Mouse (Mus musculus): ENCODE measurements around the gene Gm13279. TPM values are rescaled to one million over a fixed set of nuclear protein-coding genes. Genes with fewer than 3 reads are reported as not detected.

Gene Gm13279
- total and polyA plus RNA-seq, 2 experiments = not detected

GRCm38 (mm10) chr4:88838828-88839227 lies 41.6 kb downstream of the Gm13279 start:
- Histone ChIP-seq H3K4me3 (ENCODE audit: insufficient read depth, low read depth, low read length) (no peak overlapping the region), H3K4me1 (ENCODE audit: control insufficient read depth, insufficient read depth, low read length) (no peaks in the 10 kb centered on the region), H3K79me2 (ENCODE audit: control insufficient read depth, insufficient read depth, low read length) (no peaks in the 10 kb centered on the region), H3K9ac (ENCODE audit: low read depth, low read length) (no peak overlapping the region), H3K36me3 (ENCODE audit: control insufficient read depth, insufficient read depth, low read length) (no peaks in the 10 kb centered on the region), H3K27me3 (ENCODE audit: control insufficient read depth, insufficient read depth, low read length) (no peaks in the 10 kb centered on the region), H3K27ac (replicated peaks; ENCODE audit: insufficient read depth, low read depth, low read length) (no peak overlapping the region)
- DNase-seq (ENCODE audit: extremely low read depth, low read depth, low spot score) = peak; percentile 7
- WGBS = 38% methylated on average over 3 of the region's 3 CpGs
- TF ChIP-seq CTCF (IDR thresholded peaks at IDR 0.05; ENCODE audit: low read depth, low read length) = no peak
- TF ChIP-seq POLR2A (IDR thresholded peaks at IDR 0.05; ENCODE audit: extremely low read depth, insufficient read depth, low read length) = no peak

- Histone ChIP-seq H3K27me3 (ENCODE audit: control insufficient read depth, insufficient read depth, low read length) (no peaks in the 10 kb centered on the region), H3K4me3 (ENCODE audit: insufficient read depth, low read depth, low read length) (no peak overlapping the region), H3K27ac (replicated peaks; ENCODE audit: insufficient read depth, low read depth, low read length) (no peak overlapping the region), H3K36me3 (ENCODE audit: control insufficient read depth, insufficient read depth, low read length) (no peaks in the 10 kb centered on the region), H3K9ac (ENCODE audit: low read depth, low read length) (no peak overlapping the region), H3K79me2 (ENCODE audit: control insufficient read depth, insufficient read depth, low read length) (no peaks in the 10 kb centered on the region), H3K4me1 (ENCODE audit: control insufficient read depth, insufficient read depth, low read length) (no peaks in the 10 kb centered on the region)
- DNase-seq (ENCODE audit: extremely low read depth, low read depth, low spot score) = no peak
- 66% methylated on average over 3 of the region's 3 CpGs for WGBS
- TF ChIP-seq POLR2A (IDR thresholded peaks at IDR 0.05; ENCODE audit: extremely low read depth, insufficient read depth, low read length) = no peak
- TF ChIP-seq CTCF (IDR thresholded peaks at IDR 0.05; ENCODE audit: low read depth, low read length) = no peak
Observed at GRCm38 (mm10) chr4:88840058-88840457, 42.9 kb downstream of the Gm13279 start.

GRCm38 (mm10) chr4:88841438-88841911 lies 44.3 kb downstream of the Gm13279 start, which contains the start of gene Ifna4:
TSS of gene Ifna4 (plus strand) at chr4:88841861.
- H3K4me1 ChIP-seq (ENCODE audit: control insufficient read depth, insufficient read depth, low read length) = no peaks in the 10 kb centered on the region
- TF ChIP-seq CTCF (IDR thresholded peaks at IDR 0.05; ENCODE audit: low read depth, low read length) (no peak), POLR2A (IDR thresholded peaks at IDR 0.05; ENCODE audit: extremely low read depth, insufficient read depth, low read length) (no peak)
- no peak for DNase-seq (ENCODE audit: extremely low read depth, low read depth, low spot score)
- no peaks in the 10 kb centered on the region for H3K36me3 ChIP-seq (ENCODE audit: control insufficient read depth, insufficient read depth, low read length)
- no peak within 1 kb of the TSS for H3K9ac ChIP-seq (ENCODE audit: low read depth, low read length)
- H3K79me2 ChIP-seq (ENCODE audit: control insufficient read depth, insufficient read depth, low read length) = no peaks in the 10 kb centered on the region
- no peaks in the 10 kb centered on the region for H3K27me3 ChIP-seq (ENCODE audit: control insufficient read depth, insufficient read depth, low read length)
- no peak within 1 kb of the TSS for H3K27ac ChIP-seq (replicated peaks; ENCODE audit: insufficient read depth, low read depth, low read length)
- no peak within 1 kb of the TSS for H3K4me3 ChIP-seq (ENCODE audit: insufficient read depth, low read depth, low read length)
- WGBS = 49% methylated on average over 2 of the region's 2 CpGs

- Histone ChIP-seq H3K4me1 (ENCODE audit: control insufficient read depth, insufficient read depth, low read length) (no peaks in the 10 kb centered on the region), H3K79me2 (ENCODE audit: control insufficient read depth, insufficient read depth, low read length) (no peaks in the 10 kb centered on the region), H3K27ac (replicated peaks; ENCODE audit: insufficient read depth, low read depth, low read length) (no peak overlapping the region), H3K27me3 (ENCODE audit: control insufficient read depth, insufficient read depth, low read length) (no peaks in the 10 kb centered on the region), H3K9ac (ENCODE audit: low read depth, low read length) (no peak overlapping the region), H3K36me3 (ENCODE audit: control insufficient read depth, insufficient read depth, low read length) (no peaks in the 10 kb centered on the region), H3K4me3 (ENCODE audit: insufficient read depth, low read depth, low read length) (no peak overlapping the region)
- peak; percentile 19 for DNase-seq (ENCODE audit: extremely low read depth, low read depth, low spot score)
- WGBS = 38% methylated on average over 2 of the region's 2 CpGs
- TF ChIP-seq POLR2A (IDR thresholded peaks at IDR 0.05; ENCODE audit: extremely low read depth, insufficient read depth, low read length) = no peak
- TF ChIP-seq CTCF (IDR thresholded peaks at IDR 0.05; ENCODE audit: low read depth, low read length) = no peak
Observed at GRCm38 (mm10) chr4:88845334-88845733, 48.1 kb downstream of the Gm13279 start.

Other genes starting within 250 kb of the Gm13279 start
Only the 30 nearest of the 31 such genes appear.
- not detected in 2 replicates for gene Ifna14, start 225.6 kb upstream of the Gm13279 start, total RNA-seq (2014; rRNA removed)
- not detected in 2 replicates for gene Ifna14, start 225.6 kb upstream of the Gm13279 start, polyA plus RNA-seq (2012; rRNA removed)
- gene Ifna9, start 205.0 kb upstream of the Gm13279 start, total RNA-seq (2014; rRNA removed) = not detected in 2 replicates
- not detected in 2 replicates for gene Ifna9, start 205.0 kb upstream of the Gm13279 start, polyA plus RNA-seq (2012; rRNA removed)
- not detected in 2 replicates for gene Ifna12, start 194.0 kb upstream of the Gm13279 start, total RNA-seq (2014; rRNA removed)
- gene Ifna12, start 194.0 kb upstream of the Gm13279 start, polyA plus RNA-seq (2012; rRNA removed) = not detected in 2 replicates
- gene C87499, start 163.0 kb upstream of the Gm13279 start, total RNA-seq (2014; rRNA removed) = not detected in 2 replicates
- not detected in 2 replicates for gene C87499, start 163.0 kb upstream of the Gm13279 start, polyA plus RNA-seq (2012; rRNA removed)
- not detected in 2 replicates for gene Ifna13, start 152.9 kb upstream of the Gm13279 start, total RNA-seq (2014; rRNA removed)
- not detected in 2 replicates for gene Ifna13, start 152.9 kb upstream of the Gm13279 start, polyA plus RNA-seq (2012; rRNA removed)
- gene Ifna16, start 120.5 kb upstream of the Gm13279 start, total RNA-seq (2014; rRNA removed) = not detected in 2 replicates
- gene Ifna16, start 120.5 kb upstream of the Gm13279 start, polyA plus RNA-seq (2012; rRNA removed) = not detected in 2 replicates
- not detected in 2 replicates for gene Ifna2, start 113.5 kb upstream of the Gm13279 start, total RNA-seq (2014; rRNA removed)
- not detected in 2 replicates for gene Ifna2, start 113.5 kb upstream of the Gm13279 start, polyA plus RNA-seq (2012; rRNA removed)
- not detected in 2 replicates for gene Ifnab, start 106.0 kb upstream of the Gm13279 start, total RNA-seq (2014; rRNA removed)
- not detected in 2 replicates for gene Ifnab, start 106.0 kb upstream of the Gm13279 start, polyA plus RNA-seq (2012; rRNA removed)
- gene Gm26566, start 75.6 kb upstream of the Gm13279 start, total RNA-seq (2014; rRNA removed) = 0.18 TPM in 1 of 2 replicates, not detected in the other
- gene Gm26566, start 75.6 kb upstream of the Gm13279 start, polyA plus RNA-seq (2012; rRNA removed) = not detected in 2 replicates
- 60.3 and 68.1 TPM in 2 replicates for gene Klhl9, start 74.9 kb upstream of the Gm13279 start, total RNA-seq (2014; rRNA removed)
- 9.8 and 10.2 TPM in 2 replicates for gene Klhl9, start 74.9 kb upstream of the Gm13279 start, polyA plus RNA-seq (2012; rRNA removed)
- not detected in 2 replicates for gene Gm13271, start 42.5 kb upstream of the Gm13279 start, total RNA-seq (2014; rRNA removed)
- gene Gm13271, start 42.5 kb upstream of the Gm13279 start, polyA plus RNA-seq (2012; rRNA removed) = not detected in 2 replicates
- gene Gm13283, start 37.3 kb upstream of the Gm13279 start, total RNA-seq (2014; rRNA removed) = not detected in 2 replicates
- not detected in 2 replicates for gene Gm13283, start 37.3 kb upstream of the Gm13279 start, polyA plus RNA-seq (2012; rRNA removed)
- gene Gm13290, start 23.6 kb upstream of the Gm13279 start, total RNA-seq (2014; rRNA removed) = not detected in 2 replicates
- not detected in 2 replicates for gene Gm13290, start 23.6 kb upstream of the Gm13279 start, polyA plus RNA-seq (2012; rRNA removed)
- gene Gm13289, start 20.5 kb upstream of the Gm13279 start, total RNA-seq (2014; rRNA removed) = not detected in 2 replicates
- gene Gm13289, start 20.5 kb upstream of the Gm13279 start, polyA plus RNA-seq (2012; rRNA removed) = not detected in 2 replicates
- gene Gm13272, start 17.5 kb upstream of the Gm13279 start, total RNA-seq (2014; rRNA removed) = not detected in 2 replicates
- not detected in 2 replicates for gene Gm13272, start 17.5 kb upstream of the Gm13279 start, polyA plus RNA-seq (2012; rRNA removed)
- not detected in 2 replicates for gene Ifnz, start 15.3 kb upstream of the Gm13279 start, total RNA-seq (2014; rRNA removed)
- gene Ifnz, start 15.3 kb upstream of the Gm13279 start, polyA plus RNA-seq (2012; rRNA removed) = not detected in 2 replicates
- not detected in 2 replicates for gene Gm13276, start 11.7 kb upstream of the Gm13279 start, total RNA-seq (2014; rRNA removed)
- not detected in 2 replicates for gene Gm13276, start 11.7 kb upstream of the Gm13279 start, polyA plus RNA-seq (2012; rRNA removed)
- not detected in 2 replicates for gene Gm13277, start 8.8 kb upstream of the Gm13279 start, total RNA-seq (2014; rRNA removed)
- gene Gm13277, start 8.8 kb upstream of the Gm13279 start, polyA plus RNA-seq (2012; rRNA removed) = not detected in 2 replicates
- not detected in 2 replicates for gene Gm13278, start 5.8 kb upstream of the Gm13279 start, total RNA-seq (2014; rRNA removed)
- gene Gm13278, start 5.8 kb upstream of the Gm13279 start, polyA plus RNA-seq (2012; rRNA removed) = not detected in 2 replicates
- gene Gm13275, start 2.9 kb upstream of the Gm13279 start, total RNA-seq (2014; rRNA removed) = not detected in 2 replicates
- gene Gm13275, start 2.9 kb upstream of the Gm13279 start, polyA plus RNA-seq (2012; rRNA removed) = not detected in 2 replicates
- not detected in 2 replicates for gene Gm13285, start 2.3 kb downstream of the Gm13279 start, total RNA-seq (2014; rRNA removed)
- gene Gm13285, start 2.3 kb downstream of the Gm13279 start, polyA plus RNA-seq (2012; rRNA removed) = not detected in 2 replicates
- gene Gm13287, start 5.9 kb downstream of the Gm13279 start, total RNA-seq (2014; rRNA removed) = not detected in 2 replicates
- not detected in 2 replicates for gene Gm13287, start 5.9 kb downstream of the Gm13279 start, polyA plus RNA-seq (2012; rRNA removed)
- not detected in 2 replicates for gene Gm13288, start 8.1 kb downstream of the Gm13279 start, total RNA-seq (2014; rRNA removed)
- not detected in 2 replicates for gene Gm13288, start 8.1 kb downstream of the Gm13279 start, polyA plus RNA-seq (2012; rRNA removed)
- not detected in 2 replicates for gene Ifna7, start 18.8 kb downstream of the Gm13279 start, total RNA-seq (2014; rRNA removed)
- gene Ifna7, start 18.8 kb downstream of the Gm13279 start, polyA plus RNA-seq (2012; rRNA removed) = not detected in 2 replicates
- not detected in 2 replicates for gene Ifna11, start 22.6 kb downstream of the Gm13279 start, total RNA-seq (2014; rRNA removed)
- not detected in 2 replicates for gene Ifna11, start 22.6 kb downstream of the Gm13279 start, polyA plus RNA-seq (2012; rRNA removed)
- not detected in 2 replicates for gene Ifna6, start 30.0 kb downstream of the Gm13279 start, total RNA-seq (2014; rRNA removed)
- gene Ifna6, start 30.0 kb downstream of the Gm13279 start, polyA plus RNA-seq (2012; rRNA removed) = not detected in 2 replicates
- not detected in 2 replicates for gene Ifna5, start 38.1 kb downstream of the Gm13279 start, total RNA-seq (2014; rRNA removed)
- gene Ifna5, start 38.1 kb downstream of the Gm13279 start, polyA plus RNA-seq (2012; rRNA removed) = not detected in 2 replicates
- gene Ifna4, start 44.5 kb downstream of the Gm13279 start, total RNA-seq (2014; rRNA removed) = not detected in 2 replicates
- not detected in 2 replicates for gene Ifna4, start 44.5 kb downstream of the Gm13279 start, polyA plus RNA-seq (2012; rRNA removed)
- not detected in 2 replicates for gene Ifna1, start 52.7 kb downstream of the Gm13279 start, total RNA-seq (2014; rRNA removed)
- gene Ifna1, start 52.7 kb downstream of the Gm13279 start, polyA plus RNA-seq (2012; rRNA removed) = not detected in 2 replicates
- gene Ifne, start 82.8 kb downstream of the Gm13279 start, total RNA-seq (2014; rRNA removed) = not detected in 2 replicates
- gene Ifne, start 82.8 kb downstream of the Gm13279 start, polyA plus RNA-seq (2012; rRNA removed) = not detected in 2 replicates